Mouse (Mus musculus) forebrain, embryonic 14.5 days (tissue): ENCODE data around the gene Rabgap1l. TPM values are rescaled to one million over a fixed set of nuclear protein-coding genes. Genes with fewer than 3 reads are reported as not detected.

Experiments used
- ATAC-seq: fragments of 200-750 bp; cut with Nextera tagmentation; 2 replicates; pipeline ENCODE4 v1.8.0; 2017; ENCODE audit warnings: mild to moderate bottlenecking, moderate library complexity
- DNase-seq: peaks from one replicate; pipeline ENCODE4 v3.0.0-alpha.2; 2015; ENCODE audit warnings: low spot score
- H3K27ac ChIP-seq: fragments of 300-500 bp; sonication (generic); 2 replicates; pipeline ENCODE4 v1.5.1; 2014; ENCODE audit warnings: low read depth, mild to moderate bottlenecking, control low read depth, low read length, moderate library complexity
- H3K27me3 ChIP-seq: fragments of 300-500 bp; sonication (generic); replicated peaks from 2 replicates; pipeline ENCODE4 v1.6.1; 2014; ENCODE audit warnings: low read length, control low read depth, mixed read lengths; ENCODE audit not compliant: control insufficient read depth, insufficient read depth
- H3K36me3 ChIP-seq: fragments of 300-500 bp; sonication (generic); 2 replicates; pipeline ENCODE4 v1.6.1; 2014; ENCODE audit warnings: low read length, control low read depth; ENCODE audit not compliant: control insufficient read depth, insufficient read depth
- H3K4me1 ChIP-seq: fragments of 300-500 bp; sonication (generic); 2 replicates; pipeline ENCODE4 v1.6.1; 2014; ENCODE audit warnings: antibody characterized with exemption, low read length, control low read depth; ENCODE audit not compliant: control insufficient read depth, insufficient read depth
- H3K4me2 ChIP-seq: fragments of 300-500 bp; sonication (generic); 2 replicates; pipeline ENCODE4 v1.6.1; 2014; ENCODE audit warnings: mild to moderate bottlenecking, control low read depth, low read length
- H3K4me3 ChIP-seq: fragments of 300-500 bp; sonication (generic); 2 replicates; pipeline ENCODE4 v1.5.1; 2014; ENCODE audit warnings: low read depth, low read length, control low read depth
- H3K9ac ChIP-seq: fragments of 300-500 bp; sonication (generic); 2 replicates; pipeline ENCODE4 v1.6.1; 2014; ENCODE audit warnings: mild to moderate bottlenecking, low read length, control low read depth, moderate library complexity
- H3K9me3 ChIP-seq: fragments of 300-500 bp; sonication (generic); replicated peaks from 2 replicates; pipeline ENCODE4 v1.6.1; 2016; ENCODE audit warnings: low read length, control low read depth, mixed read lengths; ENCODE audit not compliant: control insufficient read depth
- whole genome bisulfite sequencing: fragments of 180-500 bp; shearing (Covaris S2); extraction: QIAGEN DNeasy Blood & Tissue Kit; methylation state at CpG from one replicate; pipeline ENCODE4 v1.1.7; 2014; 5-methylcytosine and 5-hydroxymethylcytosine counted together
- polyA plus RNA-seq: library from polyadenylated mRNA; unstranded; fragments of >200 nt; fragmentation: Nextera tagmentation; extraction: Ambion mirVana; gene quantifications from 2 replicates; pipeline ENCODE4 v1.2.1, GENCODE M21; 2014

Rabgap1l gene
- polyA plus RNA-seq, 1 experiment from 2014 or later, result 25.6 TPM

- no peak for DNase-seq
- H3K4me1 ChIP-seq, result no peaks in the 10 kb centered on the region
- H3K9me3 ChIP-seq, result no peaks in the 10 kb centered on the region
- ATAC-seq, result no peak
- no peak overlapping the region for H3K4me3 ChIP-seq
- no peak overlapping the region for H3K27ac ChIP-seq
- H3K36me3 ChIP-seq, result no peaks in the 10 kb centered on the region
- no peak overlapping the region for H3K9ac ChIP-seq
- H3K27me3 ChIP-seq, result no peaks in the 10 kb centered on the region
- no peak overlapping the region for H3K4me2 ChIP-seq
- 96% methylated on average over 3 of the region's 3 CpGs for WGBS
These were observed 30.6 kb upstream of the Rabgap1l start for GRCm38 (mm10) chr1:160823638-160824037.

- no peaks in the 10 kb centered on the region for H3K4me1 ChIP-seq
- H3K27me3 ChIP-seq, result no peaks in the 10 kb centered on the region
- H3K27ac ChIP-seq, result no peak overlapping the region
- no peak for DNase-seq
- WGBS, result 88% methylated on average over 5 of the region's 5 CpGs
- no peak overlapping the region for H3K9ac ChIP-seq
- no peak overlapping the region for H3K4me3 ChIP-seq
- no peaks in the 10 kb centered on the region for H3K9me3 ChIP-seq
- no peaks in the 10 kb centered on the region for H3K36me3 ChIP-seq
- no peak for ATAC-seq
- H3K4me2 ChIP-seq, result no peak overlapping the region
These were observed 21.2 kb upstream of the Rabgap1l start for GRCm38 (mm10) chr1:160814198-160814597.

GRCm38 (mm10) chr1:160812428-160812827 lies 19.4 kb upstream of the Rabgap1l start:
- H3K9ac ChIP-seq, result no peak overlapping the region
- H3K4me1 ChIP-seq, result no peaks in the 10 kb centered on the region
- H3K27me3 ChIP-seq, result no peaks in the 10 kb centered on the region
- no peak for ATAC-seq
- no peak overlapping the region for H3K4me2 ChIP-seq
- H3K9me3 ChIP-seq, result no peaks in the 10 kb centered on the region
- H3K4me3 ChIP-seq, result no peak overlapping the region
- no peaks in the 10 kb centered on the region for H3K36me3 ChIP-seq
- no peak overlapping the region for H3K27ac ChIP-seq
- DNase-seq, result no peak

GRCm38 (mm10) chr1:160811930-160812329 lies 18.9 kb upstream of the Rabgap1l start:
- Histone ChIP-seq H3K9ac (no peak overlapping the region), H3K27ac (no peak overlapping the region), H3K27me3 (no peaks in the 10 kb centered on the region), H3K4me3 (no peak overlapping the region), H3K36me3 (no peaks in the 10 kb centered on the region), H3K4me1 (no peaks in the 10 kb centered on the region), H3K4me2 (no peak overlapping the region), H3K9me3 (no peaks in the 10 kb centered on the region)
- no peak for ATAC-seq
- DNase-seq, result no peak
- WGBS, result 50% methylated on average over 1 of the region's 1 CpGs

GRCm38 (mm10) chr1:160805268-160805667 lies 12.3 kb upstream of the Rabgap1l start:
- Histone ChIP-seq H3K27me3 (no peaks in the 10 kb centered on the region), H3K4me1 (no peaks in the 10 kb centered on the region), H3K9ac (no peak overlapping the region), H3K9me3 (no peaks in the 10 kb centered on the region), H3K4me3 (no peak overlapping the region), H3K27ac (no peak overlapping the region), H3K4me2 (no peak overlapping the region), H3K36me3 (no peaks in the 10 kb centered on the region)
- DNase-seq (no peak), ATAC-seq (no peak)
- 77% methylated on average over 2 of the region's 2 CpGs for WGBS

GRCm38 (mm10) chr1:160799972-160800371 lies 7.0 kb upstream of the Rabgap1l start:
- no peak for DNase-seq

GRCm38 (mm10) chr1:160795016-160795415 lies 2.0 kb upstream of the Rabgap1l start:
- ATAC-seq, result no peak
- Histone ChIP-seq H3K4me3 (no peak overlapping the region), H3K4me2 (no peak overlapping the region), H3K27ac (no peak overlapping the region), H3K4me1 (peaks cover 7% of the 10 kb centered on the region; the same call in 1 of the 2 replicates), H3K9me3 (peaks cover 2% of the 10 kb centered on the region; the same call in 1 of the 2 replicates), H3K36me3 (no peaks in the 10 kb centered on the region), H3K9ac (no peak overlapping the region), H3K27me3 (no peaks in the 10 kb centered on the region)
- WGBS, result 82% methylated on average over 2 of the region's 2 CpGs
- DNase-seq, result no peak

More at GRCm38 (mm10) chr1:160799972-160800371, 7.0 kb upstream of the Rabgap1l start:
- H3K4me1 ChIP-seq, result no peaks in the 10 kb centered on the region
- H3K36me3 ChIP-seq, result no peaks in the 10 kb centered on the region
- no peak overlapping the region for H3K4me3 ChIP-seq
- H3K9me3 ChIP-seq, result peaks cover 2% of the 10 kb centered on the region; the same call in 1 of the 2 replicates
- 86% methylated on average over 3 of the region's 3 CpGs for WGBS
- no peak for ATAC-seq
- H3K4me2 ChIP-seq, result no peak overlapping the region
- no peak overlapping the region for H3K27ac ChIP-seq
- H3K9ac ChIP-seq, result no peak overlapping the region
- no peaks in the 10 kb centered on the region for H3K27me3 ChIP-seq

- ATAC-seq (no peak), DNase-seq (no peak)
- no peaks in the 10 kb centered on the region for H3K27me3 ChIP-seq
- 77% methylated on average over 13 of the region's 13 CpGs for WGBS
- no peaks in the 10 kb centered on the region for H3K36me3 ChIP-seq
- no peak overlapping the region for H3K4me3 ChIP-seq
- no peak overlapping the region for H3K4me2 ChIP-seq
- H3K9me3 ChIP-seq, result peaks cover 2% of the 10 kb centered on the region; the same call in 1 of the 2 replicates
- H3K27ac ChIP-seq, result no peak overlapping the region
- H3K4me1 ChIP-seq, result peaks cover 7% of the 10 kb centered on the region; the same call in 1 of the 2 replicates
- no peak overlapping the region for H3K9ac ChIP-seq
These were observed 1.1 kb upstream of the Rabgap1l start for GRCm38 (mm10) chr1:160793791-160794757.

GRCm38 (mm10) chr1:160792156-160792685 lies 790 bp downstream of the Rabgap1l start:
- H3K4me3 ChIP-seq, result peak overlapping the region; percentile 94

More at GRCm38 (mm10) chr1:160792156-160792685, 790 bp downstream of the Rabgap1l start:
- Histone ChIP-seq H3K9ac (peak overlapping the region; percentile 89), H3K9me3 (no peaks in the 10 kb centered on the region), H3K27ac (peak overlapping the region; percentile 44; the same call in 1 of the 2 replicates), H3K27me3 (no peaks in the 10 kb centered on the region), H3K36me3 (no peaks in the 10 kb centered on the region), H3K4me1 (peaks cover 7% of the 10 kb centered on the region; the same call in 1 of the 2 replicates), H3K4me2 (peak overlapping the region; percentile 98)
- peak; percentile 39 for DNase-seq
- peak; percentile 84 for ATAC-seq
- 1% methylated on average over 42 of the region's 51 CpGs for WGBS
